Mouse (Mus musculus) ES-Bruce4 (cell line): ENCODE results near the gene AC134908.4. TPM values are rescaled to one million over a fixed set of nuclear protein-coding genes. Genes with fewer than 3 reads are reported as not detected.

Experiments used
- H3K27ac ChIP-seq: 2 replicates; pipeline ENCODE4 v1.5.1; 2012; ENCODE audit warnings: low read length, inconsistent platforms; ENCODE audit not compliant: insufficient read depth
- H3K27me3 ChIP-seq: 2 replicates; pipeline ENCODE4 v1.6.1; 2012; ENCODE audit warnings: mild to moderate bottlenecking, low read length, inconsistent platforms; ENCODE audit not compliant: control insufficient read depth, poor library complexity, insufficient read depth, severe bottlenecking
- H3K36me3 ChIP-seq: 2 replicates; pipeline ENCODE4 v1.6.1; 2012; ENCODE audit warnings: inconsistent platforms, mild to moderate bottlenecking, low read length, moderate library complexity; ENCODE audit not compliant: control insufficient read depth, poor library complexity, insufficient read depth, severe bottlenecking
- H3K4me1 ChIP-seq: one replicate; pipeline ENCODE4 v1.8.1; 2011; ENCODE audit warnings: low read length; ENCODE audit not compliant: control insufficient read depth, insufficient read depth
- H3K4me3 ChIP-seq: 2 replicates; pipeline ENCODE4 v1.5.1; 2011; ENCODE audit warnings: low read depth, mild to moderate bottlenecking, low read length
- H3K9ac ChIP-seq: 2 replicates; pipeline ENCODE4 v1.6.1; 2012; ENCODE audit warnings: low read depth, mild to moderate bottlenecking, inconsistent platforms; ENCODE audit not compliant: poor library complexity, severe bottlenecking
- H3K9me3 ChIP-seq: replicated peaks from 2 replicates; pipeline ENCODE4 v1.6.1; 2012; ENCODE audit warnings: mild to moderate bottlenecking, low read length, inconsistent platforms; ENCODE audit not compliant: control insufficient read depth, poor library complexity, insufficient read depth, severe bottlenecking
- CTCF ChIP-seq: IDR thresholded peaks from one replicate; pipeline ENCODE4 v1.8.1; 2011; ENCODE audit warnings: low read depth, low read length
- EP300 ChIP-seq: IDR thresholded peaks from 2 replicates; pipeline ENCODE4 v1.6.1; 2011; ENCODE audit warnings: low read depth, low read length; ENCODE audit not compliant: insufficient read depth
- POLR2A ChIP-seq: IDR thresholded peaks from one replicate; pipeline ENCODE4 v1.8.1; 2011; ENCODE audit warnings: low read length; ENCODE audit not compliant: insufficient read depth
- polyA plus RNA-seq: library from polyadenylated mRNA; stranded (reverse); fragments of >200 nt; gene quantifications from 2 replicates; pipeline ENCODE4 v1.2.4, GENCODE M21; 2011; ENCODE audit warnings: low read depth; ENCODE audit not compliant: missing spikeins, insufficient read depth, insufficient read length

The AC134908.4 gene
- polyA plus RNA-seq, 1 experiment, result 2.6 TPM

GRCm38 (mm10) chr17:25828223-25828594, 32.8 kb upstream of the AC134908.4 start:
- Histone ChIP-seq H3K4me3 (0 out of 2 replicates have a peak overlapping the region, but pooled peaks have one; percentile 81), H3K36me3 (peaks cover 16% of the 10 kb centered on the region), H3K27ac (no peak overlapping the region), H3K9me3 (no peaks in the 10 kb centered on the region), H3K27me3 (no peaks in the 10 kb centered on the region), H3K4me1 (no peaks in the 10 kb centered on the region), H3K9ac (no peak overlapping the region)
- no peak for TF ChIP-seq POLR2A
- TF ChIP-seq EP300, result no peak
- no peak for TF ChIP-seq CTCF

- no peak overlapping the region for H3K9ac ChIP-seq
- TF ChIP-seq POLR2A, result no peak
- no peak for TF ChIP-seq CTCF
- TF ChIP-seq EP300, result no peak
- no peaks in the 10 kb centered on the region for H3K4me1 ChIP-seq
- H3K4me3 ChIP-seq, result no peak overlapping the region
- H3K27ac ChIP-seq, result no peak overlapping the region
- no peaks in the 10 kb centered on the region for H3K27me3 ChIP-seq
- H3K36me3 ChIP-seq, result peaks cover 16% of the 10 kb centered on the region
- H3K9me3 ChIP-seq, result no peaks in the 10 kb centered on the region
Observed at GRCm38 (mm10) chr17:25827546-25828222, 32.2 kb upstream of the AC134908.4 start.

- Histone ChIP-seq H3K9ac (no peak overlapping the region), H3K27me3 (no peaks in the 10 kb centered on the region), H3K4me3 (no peak overlapping the region), H3K9me3 (no peaks in the 10 kb centered on the region), H3K4me1 (no peaks in the 10 kb centered on the region), H3K36me3 (peaks cover 16% of the 10 kb centered on the region), H3K27ac (no peak overlapping the region)
- TF ChIP-seq POLR2A (no peak), CTCF (no peak), EP300 (no peak)
Observed at GRCm38 (mm10) chr17:25827011-25827410, 31.6 kb upstream of the AC134908.4 start.

- H3K9ac ChIP-seq, result no peak overlapping the region
- H3K4me1 ChIP-seq, result no peaks in the 10 kb centered on the region
- TF ChIP-seq CTCF (no peak), EP300 (no peak), POLR2A (no peak)
- H3K36me3 ChIP-seq, result peaks cover 11% of the 10 kb centered on the region
- no peaks in the 10 kb centered on the region for H3K27me3 ChIP-seq
- H3K27ac ChIP-seq, result no peak overlapping the region
- no peaks in the 10 kb centered on the region for H3K9me3 ChIP-seq
- no peak overlapping the region for H3K4me3 ChIP-seq
Observed at GRCm38 (mm10) chr17:25825984-25826570, 30.6 kb upstream of the AC134908.4 start.

- Histone ChIP-seq H3K9me3 (no peaks in the 10 kb centered on the region), H3K4me3 (no peak overlapping the region), H3K9ac (no peak overlapping the region), H3K36me3 (peaks cover 4% of the 10 kb centered on the region), H3K27me3 (no peaks in the 10 kb centered on the region), H3K4me1 (no peaks in the 10 kb centered on the region), H3K27ac (no peak overlapping the region)
- TF ChIP-seq POLR2A (no peak), CTCF (no peak), EP300 (no peak)
Observed at GRCm38 (mm10) chr17:25825311-25825710, 29.9 kb upstream of the AC134908.4 start.
